Mouse (Mus musculus): Measurements from ENCODE around the gene Il17c.
A peak's percentile ranks its signal among the peaks of the same experiment; 100 is the strongest.

Gene Il17c

GRCm38 (mm10) chr8:122431694-122432442, 10.0 kb downstream of the Il17c start:
- DNase-seq, result no peak

GRCm38 (mm10) chr8:122432443-122433268, 10.8 kb downstream of the Il17c start, which contains the start of gene Cyba:
Gene Cyba, minus strand, starts transcription at chr8:122432930.
- no peak for DNase-seq

GRCm38 (mm10) chr8:122433269-122433905, 11.6 kb downstream of the Il17c start:
- no peak for DNase-seq

GRCm38 (mm10) chr8:122435375-122435774, 13.6 kb downstream of the Il17c start:
- no peak for DNase-seq

GRCm38 (mm10) chr8:122436146-122436545, 14.3 kb downstream of the Il17c start:
- DNase-seq, result no peak

GRCm38 (mm10) chr8:122436586-122437125, 14.8 kb downstream of the Il17c start:
- DNase-seq, result no peak

GRCm38 (mm10) chr8:122437708-122438331, 16.0 kb downstream of the Il17c start:
- DNase-seq, result no peak

- peak; percentile 88 for DNase-seq
Observed at GRCm38 (mm10) chr8:122439336-122439735, 17.5 kb downstream of the Il17c start.

GRCm38 (mm10) chr8:122441326-122441725, 19.5 kb downstream of the Il17c start:
- DNase-seq, result peak; percentile 48

- DNase-seq, result peak; percentile 29
Observed at GRCm38 (mm10) chr8:122442356-122442755, 20.5 kb downstream of the Il17c start.

GRCm38 (mm10) chr8:122442781-122443180, 21.0 kb downstream of the Il17c start:
- DNase-seq, result no peak

- DNase-seq, result peak; percentile 100
Observed at GRCm38 (mm10) chr8:122443262-122444006, 21.6 kb downstream of the Il17c start, which contains the start of gene Mvd. Gene Mvd, minus strand, starts transcription at chr8:122443422.

GRCm38 (mm10) chr8:122444058-122444748, 22.4 kb downstream of the Il17c start:
- peak; percentile 81 for DNase-seq

GRCm38 (mm10) chr8:122445203-122445602, 23.4 kb downstream of the Il17c start:
- peak; percentile 24 for DNase-seq

- DNase-seq, result no peak
Observed at GRCm38 (mm10) chr8:122451161-122451703, 29.4 kb downstream of the Il17c start.

GRCm38 (mm10) chr8:122452154-122452553, 30.3 kb downstream of the Il17c start:
- no peak for DNase-seq

GRCm38 (mm10) chr8:122454409-122454808, 32.6 kb downstream of the Il17c start:
- DNase-seq, result no peak

GRCm38 (mm10) chr8:122457171-122457570, 35.4 kb downstream of the Il17c start:
- no peak for DNase-seq

GRCm38 (mm10) chr8:122459218-122459900, 37.5 kb downstream of the Il17c start:
- no peak for DNase-seq

GRCm38 (mm10) chr8:122459990-122460389, 38.2 kb downstream of the Il17c start:
- no peak for DNase-seq

Data from cerebellum, adult 9-11 months (tissue).